Mouse (Mus musculus) cerebellum, adult 9-11 months (tissue): ENCODE results near the gene Olfr1223.
"Not testable (repeated sequence)": the region's sequence is repeated elsewhere in the genome, so short reads cannot be mapped to it uniquely, and the experiment has no call there.

Experiments
- DNase-seq: peaks from one replicate; pipeline ENCODE4 v3.0.0; 2022

Olfr1223 gene

GRCm38 (mm10) chr2:89151460-89151859, at the start of gene Olfr1223:
TSS of gene Olfr1223 (minus strand) at chr2:89151560.
- DNase-seq: no peak

- no peak for DNase-seq
Observed at GRCm38 (mm10) chr2:89199948-89200347, 48.6 kb upstream of the Olfr1223 start, which contains the start of gene Olfr1226. TSS of gene Olfr1226 (minus strand) at chr2:89200048.

GRCm38 (mm10) chr2:89196325-89196982, 45.1 kb upstream of the Olfr1223 start:
- no peak for DNase-seq

GRCm38 (mm10) chr2:89174569-89174968, 23.2 kb upstream of the Olfr1223 start, which contains the start of gene Olfr1225:
TSS of gene Olfr1225 (minus strand) at chr2:89174669.
- DNase-seq: no peak

GRCm38 (mm10) chr2:89164711-89165110, 13.4 kb upstream of the Olfr1223 start:
- not testable (repeated sequence) for DNase-seq

- DNase-seq: not testable (repeated sequence)
Observed at GRCm38 (mm10) chr2:89163991-89164390, 12.6 kb upstream of the Olfr1223 start, which contains the start of gene Olfr1224-ps1. TSS of gene Olfr1224-ps1 (minus strand) at chr2:89164091.

- no peak for DNase-seq
Observed at GRCm38 (mm10) chr2:89132954-89133353, 18.4 kb downstream of the Olfr1223 start, which contains the start of gene Olfr1222. TSS of gene Olfr1222 (minus strand) at chr2:89133054.

- no peak for DNase-seq
Observed at GRCm38 (mm10) chr2:89117183-89117582, 34.2 kb downstream of the Olfr1223 start, which contains the start of gene Olfr1221. TSS of gene Olfr1221 (minus strand) at chr2:89117283.

GRCm38 (mm10) chr2:89106735-89107134, 44.6 kb downstream of the Olfr1223 start, which contains the start of gene Olfr1220:
TSS of gene Olfr1220 (minus strand) at chr2:89106835.
- DNase-seq: no peak

- no peak for DNase-seq
Observed at GRCm38 (mm10) chr2:89105651-89106050, 45.7 kb downstream of the Olfr1223 start.

GRCm38 (mm10) chr2:89093848-89094247, 57.5 kb downstream of the Olfr1223 start:
- DNase-seq: no peak
